In genomic region chr11:17107359-17107758, GRCm38 (mm10) we compare ENCODE assay signal across 21 mouse cellular contexts. TPM values are rescaled to one million over a fixed set of nuclear protein-coding genes. Genes with fewer than 3 reads are reported as not detected.
A peak's percentile ranks its signal among the peaks of the same experiment; 100 is the strongest.
DNase-seq lines count a peak whose midpoint lies in the region; ATAC-seq and TF ChIP-seq lines count a peak whose summit lies in the region.
"Had no signal": no experiment of that assay in that cellular context is flagged by ENCODE, and none has a peak within 500 bp of the region (broad histone marks: within the 10 kb centered on the region; RNA-seq: fewer than 3 reads in every experiment).

No protein-coding gene starts in this region.

- no peaks in the 10 kb centered on the region for H3K4me1 ChIP-seq in thymus, adult 2 months (replicated peaks; ENCODE audit: control insufficient read depth, insufficient read depth, low read length)
- H3K4me1 ChIP-seq: embryonic facial prominence, embryonic 12.5 days; forebrain, embryonic 15.5 days; heart, embryonic 13.5 days; hindbrain, embryonic 15.5 days had no signal

- intact Hi-C loops in left cerebral cortex, postnatal 25 days (cut with DNase I) = loop anchor here (1.0 to 2.0 kb wide), 2 partner anchors 53 to 61 kb away; no protein-coding TSS in a partner anchor
- intact Hi-C loops in left cerebral cortex, postnatal 4 days (cut with DNase I) = no loop called here

- ATAC-seq in frontal cortex, adult (ENCODE audit: low TSS enrichment) = peak; percentile 93
- ATAC-seq: CD4-positive, CD25-positive, alpha-beta regulatory T cell, adult 4 months; forebrain, embryonic 15.5 days had no signal

- no peak overlapping the region for H3K4me3 ChIP-seq in thymus, adult 2 months (ENCODE audit: control insufficient read depth, insufficient read depth, low read length)
- H3K4me3 ChIP-seq: embryonic facial prominence, embryonic 12.5 days; forebrain, embryonic 15.5 days; heart, embryonic 13.5 days; hindbrain, embryonic 15.5 days had no signal

- H3K27me3 ChIP-seq in thymus, adult 2 months (ENCODE audit: control insufficient read depth, insufficient read depth, low read length) = no peaks in the 10 kb centered on the region
- H3K27me3 ChIP-seq: embryonic facial prominence, embryonic 12.5 days; forebrain, embryonic 15.5 days; heart, embryonic 13.5 days; hindbrain, embryonic 15.5 days had no signal

- H3K27ac ChIP-seq in thymus, adult 2 months (ENCODE audit: control insufficient read depth, insufficient read depth, low read length) = no peak overlapping the region
- H3K27ac ChIP-seq: embryonic facial prominence, embryonic 12.5 days; forebrain, embryonic 15.5 days; heart, embryonic 13.5 days; hindbrain, embryonic 15.5 days had no signal

- TF ChIP-seq CTCF in thymus, adult 2 months (IDR thresholded peaks at IDR 0.05; ENCODE audit: borderline replicate concordance, control insufficient read depth, extremely low read depth, insufficient read depth, low read length, poor library complexity) = no peak

- DNase-seq in frontal cortex, postnatal 36 days (ENCODE audit: low spot score in 2 of 2) = no peak
- peak; percentile 25 for DNase-seq in kidney, postnatal 10 days
- DNase-seq in kidney, adult 18-20 months = no peak
- DNase-seq in left cerebral cortex, postnatal 25 days (ENCODE audit: low spot score in 2 of 2) = peak; percentile 22 to 65
- no peak for DNase-seq in left cerebral cortex, postnatal 4 days
- DNase-seq in thymus, adult 2 months = no peak
- DNase-seq: adrenal gland, postnatal 10 days; B cell, adult 2 months; cerebellum, adult 11-12 months; cerebellum, adult 9-10 months; cerebellum, postnatal 25 days; gastrocnemius, postnatal 36 days; heart, adult 11 months; heart, postnatal 36 days had no signal

- 92% methylated on average over 6 of the region's 6 CpGs for WGBS in thymus, adult 2 months

- no peaks in the 10 kb centered on the region for H3K36me3 ChIP-seq in thymus, adult 2 months (ENCODE audit: control insufficient read depth, insufficient read depth, low read length)
- H3K36me3 ChIP-seq: embryonic facial prominence, embryonic 12.5 days; forebrain, embryonic 15.5 days; G1E; heart, embryonic 13.5 days; hindbrain, embryonic 15.5 days had no signal

- TF ChIP-seq POLR2A in thymus, adult 2 months (IDR thresholded peaks at IDR 0.05; ENCODE audit: control insufficient read depth, extremely low read depth, insufficient read depth, low read length, poor library complexity) = no peak

RNA-seq across cellular contexts. Expression of gene Ppp3r1, which starts 51.7 kb away (rescaled TPM):
- total RNA-seq in left cerebral cortex, postnatal 25 days (2021) = 100 to 1,000 TPM; 776 to 809 TPM
- total RNA-seq in left cerebral cortex, postnatal 4 days (2021) = 100 to 1,000 TPM; 217 to 218 TPM
- 42.5 and 77.9 TPM in 2 replicates for polyA plus RNA-seq in thymus, adult 2 months (2012; rRNA removed)

RNA-seq across cellular contexts. Expression of gene Plek, which starts 55.2 kb away (rescaled TPM):
- 1 to 10 TPM; 6.2 to 7.4 TPM for total RNA-seq in left cerebral cortex, postnatal 25 days (2021)
- 1 to 10 TPM; 4.4 to 4.5 TPM for total RNA-seq in left cerebral cortex, postnatal 4 days (2021)
- polyA plus RNA-seq in thymus, adult 2 months (2012; rRNA removed) = 2.2 and 2.9 TPM in 2 replicates

RNA-seq across cellular contexts. Expression of gene Cnrip1, which starts 56.0 kb away (rescaled TPM):
- 100 to 1,000 TPM; 108 to 125 TPM for total RNA-seq in left cerebral cortex, postnatal 25 days (2021)
- 100 to 1,000 TPM; 191 to 194 TPM for total RNA-seq in left cerebral cortex, postnatal 4 days (2021)
- 3.3 and 4.4 TPM in 2 replicates for polyA plus RNA-seq in thymus, adult 2 months (2012; rRNA removed)
- polyA plus RNA-seq: G1E had no signal

Comparison
In these comparisons a context has a peak if more than half of its experiments do, and no peak if none do; other contexts are left out.
1. DNase-seq: peak in kidney, postnatal 10 days (single experiment) and left cerebral cortex, postnatal 25 days (2 of 2); none in frontal cortex, postnatal 36 days (0 of 2), kidney, adult 18-20 months (single experiment), left cerebral cortex, postnatal 4 days (single experiment) and thymus, adult 2 months (single experiment).